Mouse (Mus musculus) brain, embryonic 14.5 days (tissue): ENCODE measurements at regions not wholly inside any gene's neighbourhood (a gene's known extent, or its start where the extent isn't known, plus 50 kb on each side); places are given as distances from the start of the nearest gene placed in this dataset.

Source experiments
- CTCF ChIP-seq: fragments of 200-500 bp; IDR thresholded peaks from 2 replicates; pipeline ENCODE4 v1.5.1; 2012; ENCODE audit warnings: inconsistent platforms, mild to moderate bottlenecking, moderate library complexity, borderline replicate concordance; ENCODE audit not compliant: insufficient read depth, insufficient read length; ENCODE audit errors: extremely low read depth
- POLR2A ChIP-seq: fragments of 200-500 bp; IDR thresholded peaks from 2 replicates; pipeline ENCODE4 v1.6.1; 2012; ENCODE audit warnings: mild to moderate bottlenecking, inconsistent platforms, borderline replicate concordance; ENCODE audit not compliant: poor library complexity, insufficient read depth, insufficient read length, severe bottlenecking; ENCODE audit errors: extremely low read depth

- peak; percentile 35 for TF ChIP-seq CTCF
- TF ChIP-seq POLR2A, result no peak
Measured at GRCm38 (mm10) chr14:76876015-76876414, 160.6 kb upstream of the Ccdc122 start.
